In the genomic region with DNA sequence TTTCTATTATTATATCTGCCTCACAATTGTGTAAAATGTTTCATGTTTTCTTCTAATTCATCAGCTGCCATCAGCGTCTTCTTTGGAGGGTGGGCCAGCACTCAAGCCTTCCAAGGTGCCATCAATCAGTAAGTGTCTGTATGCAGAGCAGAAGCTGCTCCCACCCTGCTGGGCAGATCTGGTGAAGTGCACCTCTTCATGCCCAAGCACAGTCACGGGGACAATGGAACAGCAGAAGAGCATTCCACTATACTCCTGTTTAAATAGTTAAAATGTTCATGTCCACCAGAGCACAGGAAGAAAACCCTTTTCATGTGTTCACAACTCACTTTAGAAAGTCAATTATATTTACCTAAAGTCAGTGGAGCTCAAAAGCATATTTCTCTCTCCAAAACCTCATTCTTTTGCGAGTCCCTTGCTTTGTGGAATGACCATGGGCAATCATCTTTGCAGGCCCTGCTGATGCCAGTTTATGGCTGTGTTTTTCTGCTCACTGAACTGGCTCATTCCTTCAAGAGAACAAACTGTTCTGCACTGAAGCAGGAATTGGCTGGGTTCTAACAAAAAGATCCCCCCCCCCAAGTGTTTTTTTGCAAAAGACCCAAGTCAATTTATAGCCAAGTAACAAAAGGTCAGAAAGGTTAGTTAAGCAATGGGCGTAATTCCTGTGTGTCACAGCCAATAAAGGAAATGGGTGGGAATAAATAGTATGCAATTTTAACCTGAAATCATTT, we compare ENCODE assay signal across 11 mouse cellular contexts.
DNase-seq lines count a peak whose midpoint lies in the region; ATAC-seq and TF ChIP-seq lines count a peak whose summit lies in the region.
"Had no signal": no experiment of that assay in that cellular context is flagged by ENCODE, and none has a peak within 500 bp of the region (broad histone marks: within the 10 kb centered on the region; RNA-seq: fewer than 3 reads in every experiment).

No protein-coding gene starts in this region.

- intact Hi-C loops in gastrocnemius, postnatal 14 days (cut with DNase I; ENCODE audit: low total_unique reads), result no loop called here

- no peak overlapping the region for H3K9ac ChIP-seq in lung, embryonic 14.5 days
- no peak overlapping the region for H3K9ac ChIP-seq in neural tube, embryonic 15.5 days (replicated peaks)

- 0 out of 2 replicates have a peak, but pooled peaks cover 3% of the 10 kb centered on the region for H3K4me1 ChIP-seq in lung, embryonic 14.5 days (ENCODE audit: insufficient read depth)
- peaks cover 18% of the 10 kb centered on the region for H3K4me1 ChIP-seq in lung, adult 2 months (ENCODE audit: control insufficient read depth, insufficient read depth, low read length)
- H3K4me1 ChIP-seq in kidney, adult 2 months (ENCODE audit: control insufficient read depth, insufficient read depth, low read length), result peaks cover 48% of the 10 kb centered on the region
- H3K4me1 ChIP-seq in neural tube, embryonic 15.5 days, result peaks cover 6% of the 10 kb centered on the region; the same call in 1 of the 2 replicates

- no peak for TF ChIP-seq CTCF in lung, embryonic 14.5 days (IDR thresholded peaks at IDR 0.05; ENCODE audit: low read depth)
- TF ChIP-seq CTCF in lung, adult 2 months (IDR thresholded peaks at IDR 0.05; ENCODE audit: insufficient read depth, low read length), result no peak
- TF ChIP-seq CTCF in kidney, adult 2 months (conservative IDR thresholded peaks at IDR 0.05; ENCODE audit: insufficient read depth, insufficient read length, low read depth, low read length), result no peak

- ATAC-seq in lung, embryonic 14.5 days (ENCODE audit: insufficient read depth), result no peak
- no peak for ATAC-seq in neural tube, embryonic 15.5 days (ENCODE audit: low FRiP score)

- H3K27ac ChIP-seq in lung, embryonic 14.5 days (ENCODE audit: low read depth), result peak overlapping the region; percentile 8; the same call in 1 of the 2 replicates
- peak overlapping the region; percentile 90 for H3K27ac ChIP-seq in kidney, adult 2 months (ENCODE audit: insufficient read depth, low read depth, low read length)
- H3K27ac ChIP-seq in neural tube, embryonic 15.5 days (replicated peaks), result peak overlapping the region; percentile 62
- H3K27ac ChIP-seq: hindbrain, embryonic 10.5 days had no signal

- no peak overlapping the region for H3K4me2 ChIP-seq in lung, embryonic 14.5 days
- no peak overlapping the region for H3K4me2 ChIP-seq in neural tube, embryonic 15.5 days

- WGBS in lung, embryonic 14.5 days, result 29% methylated on average over 4 of the region's 4 CpGs
- WGBS in lung, adult 2 months, result 32% methylated on average over 4 of the region's 4 CpGs
- 14% methylated on average over 4 of the region's 4 CpGs for WGBS in kidney, adult 2 months
- WGBS in neural tube, embryonic 15.5 days, result 13% methylated on average over 4 of the region's 4 CpGs

- no peak overlapping the region for H3K4me3 ChIP-seq in lung, embryonic 14.5 days (ENCODE audit: low read depth, low read length)
- H3K4me3 ChIP-seq in lung, adult 2 months (replicated peaks; ENCODE audit: extremely low read depth, low read depth, low read length), result no peak overlapping the region
- no peak overlapping the region for H3K4me3 ChIP-seq in kidney, adult 2 months (ENCODE audit: insufficient read depth, low read depth, low read length)
- no peak overlapping the region for H3K4me3 ChIP-seq in neural tube, embryonic 15.5 days (replicated peaks)
- H3K4me3 ChIP-seq: hindbrain, embryonic 10.5 days had no signal

- TF ChIP-seq POLR2A in lung, adult 2 months (IDR thresholded peaks at IDR 0.05; ENCODE audit: borderline replicate concordance, extremely low read depth, low read depth, low read length), result no peak
- TF ChIP-seq POLR2A in kidney, adult 2 months (IDR thresholded peaks at IDR 0.05; ENCODE audit: low read depth, low read length), result no peak

- H3K36me3 ChIP-seq in lung, embryonic 14.5 days (ENCODE audit: insufficient read depth), result no peaks in the 10 kb centered on the region
- H3K36me3 ChIP-seq in kidney, adult 2 months (ENCODE audit: control insufficient read depth, insufficient read depth, low read length), result no peaks in the 10 kb centered on the region; the same call in 1 of the 2 replicates
- H3K36me3 ChIP-seq in neural tube, embryonic 15.5 days, result no peaks in the 10 kb centered on the region
- H3K36me3 ChIP-seq: hindbrain, embryonic 10.5 days had no signal

- no peaks in the 10 kb centered on the region for H3K27me3 ChIP-seq in lung, embryonic 14.5 days (ENCODE audit: insufficient read depth, low read length)
- no peaks in the 10 kb centered on the region for H3K27me3 ChIP-seq in kidney, adult 2 months (replicated peaks; ENCODE audit: control insufficient read depth, insufficient read depth, low read length)
- no peaks in the 10 kb centered on the region for H3K27me3 ChIP-seq in neural tube, embryonic 15.5 days (replicated peaks)

- no peaks in the 10 kb centered on the region for H3K9me3 ChIP-seq in lung, embryonic 14.5 days (ENCODE audit: low read depth, low read length)
- H3K9me3 ChIP-seq in neural tube, embryonic 15.5 days (replicated peaks), result no peaks in the 10 kb centered on the region
- H3K9me3 ChIP-seq: hindbrain, embryonic 10.5 days had no signal

- peak; percentile 65 for DNase-seq in gastrocnemius, adult 18-20 months (ENCODE audit: low spot score)
- no peak for DNase-seq in gastrocnemius, postnatal 14 days
- no peak for DNase-seq in lung, embryonic 14.5 days
- no peak for DNase-seq in lung, adult 2 months
- DNase-seq in kidney, adult 2 months, result peak; percentile 93
- no peak for DNase-seq in urinary bladder, postnatal 4 days (ENCODE audit: low spot score in 2 of 2)
- no peak for DNase-seq in cerebellum, adult 11 months
- DNase-seq: layer of hippocampus, postnatal 36 days; thymus, adult 2 months had no signal

Comparison
In these comparisons a context has a peak if more than half of its experiments do, and no peak if none do; other contexts are left out.
1. DNase-seq: peak in gastrocnemius, adult 18-20 months (single experiment) and kidney, adult 2 months (single experiment); none in gastrocnemius, postnatal 14 days (single experiment), lung, embryonic 14.5 days (single experiment), lung, adult 2 months (single experiment), urinary bladder, postnatal 4 days (0 of 2) and cerebellum, adult 11 months (single experiment).
2. H3K27ac ChIP-seq: peak in every context shown above with its lines; median percentile 90 in kidney, adult 2 months; 62 in neural tube, embryonic 15.5 days; 8 in lung, embryonic 14.5 days.